Mouse (Mus musculus): ENCODE data around the gene Sbf1. TPM values are rescaled to one million over a fixed set of nuclear protein-coding genes. Genes with fewer than 3 reads are reported as not detected.
A peak's percentile ranks its signal among the peaks of the same experiment; 100 is the strongest.

Sbf1 gene
- polyA plus RNA-seq, 1 experiment from 2014 or later: 80.6 TPM

DNA sequence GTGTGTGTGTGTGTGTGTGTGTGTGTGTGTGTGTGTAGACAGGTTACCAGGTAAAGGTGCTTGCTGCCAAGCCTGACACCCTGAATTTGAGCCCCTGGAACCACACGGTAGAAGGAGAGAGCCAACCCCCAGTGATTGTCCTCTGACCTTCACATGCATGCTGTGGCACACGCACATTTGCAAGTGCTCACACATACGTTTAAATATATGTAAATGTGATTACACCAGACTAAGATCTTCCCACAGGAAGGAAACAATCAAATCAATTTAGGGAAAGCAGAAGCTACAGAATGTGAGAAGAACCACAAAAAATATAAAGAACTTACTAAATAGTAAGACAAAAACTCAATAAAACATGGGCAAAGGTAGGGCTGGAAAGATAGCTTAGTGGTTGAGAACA is 25.0 kb upstream of the Sbf1 start:
- WGBS: 88% methylated on average over 3 of the region's 3 CpGs
- Histone ChIP-seq H3K4me3 (no peak overlapping the region), H3K36me3 (replicated peaks) (no peaks in the 10 kb centered on the region), H3K9me3 (no peaks in the 10 kb centered on the region), H3K27ac (replicated peaks) (no peak overlapping the region), H3K27me3 (replicated peaks; ENCODE audit: low read depth, poor library complexity, severe bottlenecking) (no peaks in the 10 kb centered on the region), H3K4me1 (no peaks in the 10 kb centered on the region)
- no peak for DNase-seq (ENCODE audit: low spot score)

DNA sequence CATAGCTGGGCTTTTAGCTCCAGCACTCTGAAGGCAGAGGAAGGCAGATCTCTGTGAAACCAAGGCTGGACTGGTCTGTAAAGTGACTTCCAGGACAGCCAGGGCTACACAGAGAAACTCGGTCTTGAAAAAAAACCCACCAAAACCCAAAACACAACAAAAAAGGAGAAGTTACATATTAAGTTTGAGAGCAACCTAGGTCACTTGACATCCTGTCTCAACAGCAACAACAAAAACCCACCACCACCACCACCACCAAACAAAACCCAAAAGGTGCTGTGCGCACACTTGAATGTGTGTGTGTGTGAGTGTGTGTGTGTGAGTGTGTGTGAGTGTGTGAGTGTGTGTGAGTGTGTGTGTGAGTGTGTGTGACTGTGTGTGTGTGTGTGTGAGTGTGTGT is 24.6 kb upstream of the Sbf1 start:
- 88% methylated on average over 2 of the region's 2 CpGs for WGBS
- H3K27me3 ChIP-seq (replicated peaks; ENCODE audit: low read depth, poor library complexity, severe bottlenecking): no peaks in the 10 kb centered on the region
- no peak overlapping the region for H3K27ac ChIP-seq (replicated peaks)
- H3K4me1 ChIP-seq: no peaks in the 10 kb centered on the region
- H3K9me3 ChIP-seq: no peaks in the 10 kb centered on the region
- H3K36me3 ChIP-seq (replicated peaks): no peaks in the 10 kb centered on the region
- no peak overlapping the region for H3K4me3 ChIP-seq
- no peak for DNase-seq (ENCODE audit: low spot score)

DNA sequence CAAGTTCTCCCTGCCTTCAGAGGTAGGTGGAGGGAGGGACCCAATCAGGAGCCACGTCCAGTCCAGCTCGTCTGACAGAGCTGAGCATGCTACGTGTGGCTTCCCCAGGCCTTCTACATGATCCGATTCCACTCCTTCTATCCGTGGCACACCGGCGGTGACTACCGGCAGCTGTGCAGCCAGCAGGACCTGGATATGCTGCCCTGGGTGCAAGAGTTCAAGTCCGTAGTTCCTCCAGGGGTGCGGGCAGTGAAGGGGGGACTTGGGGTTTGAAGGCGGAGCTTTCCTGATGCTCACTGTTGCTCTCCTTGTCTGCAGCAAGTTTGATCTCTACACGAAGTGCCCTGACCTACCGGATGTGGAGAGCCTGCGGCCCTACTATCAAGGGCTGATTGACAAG is 21.3 kb upstream of the Sbf1 start:
- no peak for DNase-seq (ENCODE audit: low spot score)
- Histone ChIP-seq H3K27me3 (replicated peaks; ENCODE audit: low read depth, poor library complexity, severe bottlenecking) (no peaks in the 10 kb centered on the region), H3K9me3 (no peaks in the 10 kb centered on the region), H3K36me3 (replicated peaks) (no peaks in the 10 kb centered on the region), H3K4me1 (no peaks in the 10 kb centered on the region), H3K27ac (replicated peaks) (no peak overlapping the region), H3K4me3 (no peak overlapping the region)
- WGBS: 87% methylated on average over 14 of the region's 14 CpGs

DNA sequence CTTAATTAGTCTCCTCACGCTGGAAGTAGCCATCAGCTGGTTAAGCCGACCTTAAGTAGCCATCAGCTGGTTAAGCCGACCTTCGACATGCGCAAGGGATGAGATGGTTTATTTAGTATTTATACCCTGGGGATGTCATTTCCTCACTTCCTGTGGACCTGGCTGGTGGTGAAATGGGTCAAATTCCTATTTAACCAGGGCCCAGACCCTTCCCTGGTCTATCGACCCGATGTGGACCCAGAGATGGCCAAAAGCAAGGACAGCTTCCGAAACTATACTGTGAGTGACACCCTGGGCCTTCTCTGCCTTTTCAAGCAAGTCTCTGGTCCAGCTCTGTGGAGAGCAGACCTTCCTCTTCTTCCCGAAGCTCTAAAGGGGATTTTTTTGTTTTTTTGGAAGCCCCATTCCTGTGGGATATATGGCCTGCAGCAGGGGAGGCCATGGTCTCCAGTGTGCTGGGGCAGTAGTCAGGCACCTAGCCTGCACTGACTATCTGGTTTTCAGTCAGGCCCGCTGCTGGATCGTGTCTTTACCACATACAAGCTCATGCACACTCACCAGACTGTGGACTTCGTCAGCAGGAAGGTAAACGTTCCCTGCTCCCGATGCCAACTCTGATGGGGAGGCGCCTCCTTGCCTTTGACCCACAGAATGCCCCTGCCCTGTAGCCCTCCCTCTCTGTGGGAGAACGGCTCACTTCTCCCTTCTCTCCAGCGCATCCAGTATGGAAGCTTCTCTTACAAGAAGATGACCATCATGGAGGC is 19.8 kb upstream of the Sbf1 start:
- Histone ChIP-seq H3K36me3 (replicated peaks) (no peaks in the 10 kb centered on the region), H3K27ac (replicated peaks) (no peak overlapping the region), H3K4me3 (no peak overlapping the region), H3K9me3 (no peaks in the 10 kb centered on the region), H3K27me3 (replicated peaks; ENCODE audit: low read depth, poor library complexity, severe bottlenecking) (no peaks in the 10 kb centered on the region), H3K4me1 (no peaks in the 10 kb centered on the region)
- 81% methylated on average over 17 of the region's 17 CpGs for WGBS
- no peak for DNase-seq (ENCODE audit: low spot score)

DNA sequence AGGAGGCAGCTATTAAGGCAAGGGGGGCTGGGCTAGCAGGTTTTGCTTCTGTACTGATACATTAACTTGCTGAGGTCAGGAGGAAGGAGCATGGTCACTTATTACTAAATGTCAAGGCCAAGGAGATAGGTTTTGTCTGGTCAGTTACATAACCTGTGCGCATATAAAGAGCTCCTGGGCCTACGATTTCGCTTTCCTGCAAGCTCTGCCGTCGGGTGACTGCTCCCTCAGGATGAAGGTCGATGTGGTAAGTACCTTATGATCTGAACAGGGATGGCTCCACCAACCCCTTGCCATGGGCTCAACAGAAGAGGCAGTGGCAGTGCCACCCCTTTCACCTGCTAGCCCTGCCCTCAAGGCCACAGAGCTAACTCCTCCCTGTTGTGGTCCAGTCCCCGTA is 19.2 kb upstream of the Sbf1 start, which contains the start of gene Miox:
Miox (plus strand) TSS at position 128 of the 400 bp plus-strand sequence.
- no peaks in the 10 kb centered on the region for H3K36me3 ChIP-seq (replicated peaks)
- DNase-seq (ENCODE audit: low spot score): no peak
- H3K9me3 ChIP-seq: no peaks in the 10 kb centered on the region
- H3K27me3 ChIP-seq (replicated peaks; ENCODE audit: low read depth, poor library complexity, severe bottlenecking): no peaks in the 10 kb centered on the region
- WGBS: 89% methylated on average over 7 of the region's 7 CpGs
- no peaks in the 10 kb centered on the region for H3K4me1 ChIP-seq
- no peak within 1 kb of the TSS for H3K27ac ChIP-seq (replicated peaks)
- H3K4me3 ChIP-seq: no peak within 1 kb of the TSS

DNA sequence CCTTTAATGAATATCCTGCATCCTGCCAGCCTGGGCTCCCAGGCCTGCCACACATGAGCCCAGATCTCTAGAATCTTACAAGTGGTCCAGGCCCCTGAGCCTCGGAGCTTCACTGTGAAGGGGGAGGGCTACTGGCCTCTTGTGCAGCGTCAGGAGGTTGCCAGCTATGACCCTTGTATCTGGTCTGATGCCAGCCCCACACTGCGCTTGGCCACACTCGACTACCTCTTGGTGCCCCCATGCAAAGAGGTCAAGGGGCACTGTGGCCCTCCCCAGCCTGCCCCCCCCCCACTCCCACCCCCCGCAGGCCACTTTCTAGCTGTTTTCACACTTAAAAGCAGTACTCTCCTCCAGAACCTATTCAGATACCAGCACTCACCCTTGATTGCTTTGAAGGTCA is 11.3 kb upstream of the Sbf1 start:
- no peak for DNase-seq (ENCODE audit: low spot score)

DNA sequence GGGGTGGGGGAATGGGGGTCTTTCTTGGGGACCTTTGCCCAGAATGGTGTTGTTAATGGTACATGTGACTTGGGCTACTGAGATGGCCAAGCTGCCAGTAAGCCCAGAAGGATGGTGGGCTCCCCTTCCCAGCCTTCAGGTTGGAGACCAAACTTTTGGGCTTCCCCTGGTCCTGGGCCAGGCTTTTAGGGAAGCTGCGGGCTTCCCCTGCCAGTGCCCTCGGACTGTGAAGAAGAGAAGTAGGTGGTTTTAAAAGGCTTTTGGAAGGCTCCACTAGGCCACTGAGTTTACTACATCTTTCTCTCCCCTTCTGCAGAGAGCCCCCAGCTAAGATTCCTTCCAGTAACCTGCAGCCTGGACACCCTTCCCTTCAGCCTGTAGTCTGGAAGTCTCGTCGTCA is 8.5 kb upstream of the Sbf1 start:
- WGBS: 87% methylated on average over 4 of the region's 4 CpGs
- Histone ChIP-seq H3K36me3 (replicated peaks) (no peaks in the 10 kb centered on the region), H3K4me3 (no peak overlapping the region)

More for the DNA sequence above, 11.3 kb upstream of the Sbf1 start:
- Histone ChIP-seq H3K4me1 (peaks cover 9% of the 10 kb centered on the region), H3K4me3 (no peak overlapping the region), H3K36me3 (replicated peaks) (no peaks in the 10 kb centered on the region), H3K27ac (replicated peaks) (no peak overlapping the region), H3K27me3 (replicated peaks; ENCODE audit: low read depth, poor library complexity, severe bottlenecking) (peaks cover 28% of the 10 kb centered on the region), H3K9me3 (no peaks in the 10 kb centered on the region)
- WGBS: 69% methylated on average over 5 of the region's 5 CpGs

DNA sequence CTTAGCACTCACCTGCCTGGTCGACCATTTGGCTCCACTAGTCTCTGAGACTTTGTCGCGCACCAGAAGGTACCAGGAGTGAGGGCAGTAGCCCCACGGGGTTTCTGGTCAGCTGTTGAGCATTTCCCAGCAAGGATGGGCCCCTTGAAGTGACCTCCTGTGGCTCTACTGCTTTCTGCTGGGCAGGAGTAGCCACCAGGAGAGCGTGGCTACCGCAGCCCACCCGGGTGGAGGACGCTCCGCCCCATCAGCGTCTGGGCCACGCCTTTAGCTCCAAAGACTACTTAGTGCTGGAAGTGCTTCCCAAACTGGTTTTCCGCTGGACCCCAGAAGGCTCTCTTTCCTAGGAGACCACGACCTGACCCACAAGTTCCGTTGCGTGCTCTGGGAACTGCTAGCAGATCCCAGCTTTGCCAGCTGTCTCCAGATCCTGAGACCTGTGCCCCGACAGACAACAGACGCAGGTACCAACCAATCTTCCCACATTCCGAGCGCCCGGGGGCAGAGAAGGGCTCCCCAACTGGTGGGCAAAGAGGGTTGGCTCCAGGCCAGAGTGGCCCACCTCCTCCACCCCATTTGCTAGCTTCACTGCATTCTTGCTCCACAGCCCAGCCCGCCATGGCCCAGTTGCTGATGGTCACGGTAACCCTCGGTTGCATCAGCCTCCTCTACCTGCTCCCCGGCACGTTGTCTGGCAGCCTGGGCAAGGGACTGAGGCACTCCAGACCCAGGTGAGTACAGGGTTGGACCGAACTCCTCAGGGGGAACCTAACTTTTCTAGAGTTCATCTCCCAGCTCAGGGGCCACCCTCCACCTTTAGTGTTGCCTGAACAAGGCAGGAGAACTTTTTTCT is 7.8 kb upstream of the Sbf1 start, which contains the start of gene Adm2:
Adm2 (plus strand) TSS at position 51 of the 853 bp plus-strand sequence.
- no peaks in the 10 kb centered on the region for H3K36me3 ChIP-seq (replicated peaks)
- H3K4me3 ChIP-seq: peak within 1 kb of the TSS; percentile 44
- WGBS: 6% methylated on average over 26 of the region's 26 CpGs
- peaks cover 36% of the 10 kb centered on the region for H3K27me3 ChIP-seq (replicated peaks; ENCODE audit: low read depth, poor library complexity, severe bottlenecking)
- no peak within 1 kb of the TSS for H3K27ac ChIP-seq (replicated peaks)
- peaks cover 9% of the 10 kb centered on the region for H3K4me1 ChIP-seq
- DNase-seq (ENCODE audit: low spot score): peak; percentile 28
- H3K9me3 ChIP-seq: no peaks in the 10 kb centered on the region

More for the DNA sequence above, 8.5 kb upstream of the Sbf1 start:
- no peak for DNase-seq (ENCODE audit: low spot score)
- no peaks in the 10 kb centered on the region for H3K9me3 ChIP-seq
- H3K27me3 ChIP-seq (replicated peaks; ENCODE audit: low read depth, poor library complexity, severe bottlenecking): peaks cover 36% of the 10 kb centered on the region
- H3K4me1 ChIP-seq: peaks cover 9% of the 10 kb centered on the region
- H3K27ac ChIP-seq (replicated peaks): no peak overlapping the region

DNA sequence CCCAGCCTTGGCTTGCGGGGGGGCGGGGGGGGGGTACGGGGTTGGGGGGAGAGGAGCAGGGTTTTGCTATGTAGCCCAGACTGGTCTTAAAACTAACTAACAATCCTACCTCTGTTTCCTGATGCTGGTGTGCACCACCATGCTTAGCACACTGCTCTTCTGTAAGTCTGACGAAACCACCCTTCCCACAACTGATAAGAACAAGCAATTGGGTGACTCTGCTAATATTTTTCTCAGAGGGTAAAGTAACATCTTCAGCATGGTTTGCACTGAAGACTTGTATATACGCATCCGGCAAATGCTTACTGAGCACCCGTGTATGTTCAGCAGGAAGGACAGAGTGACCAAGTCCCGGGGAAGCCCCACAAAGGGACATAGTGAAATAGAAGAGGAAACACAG is 6.2 kb upstream of the Sbf1 start:
- H3K4me1 ChIP-seq: peaks cover 9% of the 10 kb centered on the region
- no peak for DNase-seq (ENCODE audit: low spot score)
- 86% methylated on average over 8 of the region's 8 CpGs for WGBS
- H3K4me3 ChIP-seq: no peak overlapping the region
- H3K27me3 ChIP-seq (replicated peaks; ENCODE audit: low read depth, poor library complexity, severe bottlenecking): peaks cover 36% of the 10 kb centered on the region
- H3K9me3 ChIP-seq: no peaks in the 10 kb centered on the region
- H3K36me3 ChIP-seq (replicated peaks): no peaks in the 10 kb centered on the region
- H3K27ac ChIP-seq (replicated peaks): no peak overlapping the region

DNA sequence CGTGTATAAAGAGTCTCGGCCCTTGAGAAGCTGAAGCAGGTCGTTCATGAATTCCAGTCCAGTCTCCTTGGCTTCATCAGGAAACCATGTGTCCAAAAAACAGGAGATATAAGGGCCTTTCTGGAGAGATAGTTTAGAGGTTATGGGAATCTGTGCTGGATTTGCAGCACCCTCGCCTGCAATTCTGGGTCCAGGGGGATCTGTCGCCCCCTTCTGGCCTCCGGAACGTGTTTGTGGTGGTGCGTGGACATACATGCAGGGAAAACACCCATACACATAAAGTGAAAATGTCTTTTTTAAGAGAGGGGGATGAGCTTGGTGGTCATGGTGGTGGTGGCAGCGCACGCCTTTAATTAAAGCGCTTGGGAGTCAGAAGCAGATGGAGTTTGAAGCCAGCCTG is 1.0 kb upstream of the Sbf1 start:
- peak; percentile 43 for DNase-seq (ENCODE audit: low spot score)
- Histone ChIP-seq H3K27me3 (replicated peaks; ENCODE audit: low read depth, poor library complexity, severe bottlenecking) (0 out of 2 replicates have a peak, but pooled peaks cover 6% of the 10 kb centered on the region), H3K9me3 (no peaks in the 10 kb centered on the region), H3K4me3 (peak overlapping the region; percentile 98; the same call in 1 of the 2 replicates), H3K27ac (replicated peaks) (no peak overlapping the region), H3K36me3 (replicated peaks) (no peaks in the 10 kb centered on the region), H3K4me1 (peaks cover 24% of the 10 kb centered on the region)
- 62% methylated on average over 11 of the region's 11 CpGs for WGBS

DNA sequence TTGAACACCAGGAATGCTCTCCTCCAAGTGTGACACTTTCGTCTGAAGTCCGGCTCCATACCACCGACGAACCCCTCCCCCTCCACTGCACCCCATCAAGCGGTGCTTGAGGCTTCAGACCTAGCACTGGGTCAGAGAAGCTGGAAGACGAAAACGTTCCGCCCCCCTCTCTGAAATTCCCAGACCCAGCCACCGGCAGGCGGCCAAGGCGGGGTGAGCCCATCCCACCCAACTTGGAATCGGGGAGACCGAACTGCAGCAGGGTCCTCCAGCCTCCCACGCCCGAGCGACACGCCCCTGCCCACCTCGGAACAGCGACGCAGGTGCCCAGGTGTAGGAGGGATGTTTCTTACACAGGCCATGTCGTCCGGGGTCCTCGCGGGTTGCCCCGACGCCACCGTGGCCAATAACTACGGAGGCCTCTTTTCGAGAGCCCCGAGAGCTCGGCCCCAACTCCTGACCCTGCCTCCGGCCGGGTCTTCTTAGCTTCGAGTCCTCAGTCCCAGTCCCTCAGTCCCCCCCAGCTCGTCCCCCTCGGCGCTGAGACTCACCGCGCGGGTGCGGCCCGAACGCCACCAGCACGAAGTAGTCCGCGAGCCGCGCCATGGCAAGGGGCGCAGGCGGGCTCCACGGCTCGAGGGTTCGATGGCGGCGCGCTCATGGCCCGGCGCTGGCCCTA is 461 bp downstream of the Sbf1 start:
- Histone ChIP-seq H3K27ac (replicated peaks) (peak overlapping the region; percentile 88), H3K9me3 (no peaks in the 10 kb centered on the region), H3K27me3 (replicated peaks; ENCODE audit: low read depth, poor library complexity, severe bottlenecking) (no peaks in the 10 kb centered on the region), H3K36me3 (replicated peaks) (no peaks in the 10 kb centered on the region), H3K4me3 (peak overlapping the region; percentile 98), H3K4me1 (peaks cover 32% of the 10 kb centered on the region)
- under 1% methylated on average over 58 of the region's 58 CpGs for WGBS
- peak; percentile 50 for DNase-seq (ENCODE audit: low spot score)

DNA sequence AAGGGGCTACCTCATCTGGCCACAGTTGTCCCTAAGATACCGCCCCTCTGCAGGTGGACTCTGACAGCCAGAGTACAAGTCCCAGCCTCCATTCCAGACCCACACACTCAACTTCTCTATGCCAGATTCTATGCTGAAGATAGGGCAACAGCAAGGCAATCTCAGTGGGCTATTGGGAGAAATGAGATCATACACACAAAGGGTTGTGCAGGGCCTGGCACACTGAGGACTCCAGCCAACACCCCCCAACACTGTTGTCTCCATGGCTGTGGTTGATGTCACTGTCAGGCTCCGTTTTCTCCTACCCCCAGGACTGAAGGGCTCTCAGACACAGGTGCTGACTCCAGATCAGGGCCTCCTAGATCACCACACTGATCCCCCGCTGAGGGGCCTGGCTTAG is 1.0 kb downstream of the Sbf1 start:
- Histone ChIP-seq H3K27ac (replicated peaks) (peak overlapping the region; percentile 88), H3K27me3 (replicated peaks; ENCODE audit: low read depth, poor library complexity, severe bottlenecking) (no peaks in the 10 kb centered on the region), H3K9me3 (no peaks in the 10 kb centered on the region), H3K36me3 (replicated peaks) (no peaks in the 10 kb centered on the region), H3K4me1 (peaks cover 32% of the 10 kb centered on the region), H3K4me3 (peak overlapping the region; percentile 98)
- no peak for DNase-seq (ENCODE audit: low spot score)
- 34% methylated on average over 3 of the region's 3 CpGs for WGBS
